Mouse (Mus musculus): Measurements from ENCODE around the gene Pim2. TPM values are rescaled to one million over a fixed set of nuclear protein-coding genes. Genes with fewer than 3 reads are reported as not detected.

Pim2 gene
- total RNA-seq (2014; rRNA removed; ENCODE audit: low replicate concordance): 3.1 and 15.9 TPM in 2 replicates
- polyA plus RNA-seq (2015; fragmentation: Nextera tagmentation; extraction: Ambion mirVana): 2.3 and 2.4 TPM in 2 replicates

DNA sequence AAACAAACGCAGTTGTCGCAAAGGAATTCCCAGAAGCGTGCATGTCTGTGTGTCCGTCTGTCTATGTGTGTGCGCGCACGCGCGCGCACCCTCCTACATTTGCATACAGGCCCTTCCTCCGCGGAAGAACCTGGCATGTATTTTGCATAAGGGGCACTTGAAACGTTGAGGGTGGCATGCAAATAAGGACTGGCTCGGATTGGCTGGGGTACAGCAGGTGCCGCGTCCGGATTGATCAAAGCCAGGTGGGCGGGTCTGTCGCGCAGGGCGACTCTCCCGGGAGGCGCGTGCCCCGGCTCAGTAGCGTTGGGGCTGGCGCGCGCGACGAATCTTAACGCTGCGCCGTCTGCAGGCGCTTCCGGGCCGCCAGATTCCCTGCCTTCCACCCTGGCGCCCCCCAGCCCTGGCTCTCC is at the start of gene Pim2:
Gene Pim2, plus strand, starts transcription at position 256 of the 413 bp plus-strand sequence.
- no peak for TF ChIP-seq CTCF (IDR thresholded peaks at IDR 0.05; ENCODE audit: low read depth)
- no peak for TF ChIP-seq EP300 (IDR thresholded peaks at IDR 0.05; ENCODE audit: low read depth)
- Histone ChIP-seq H3K27ac (ENCODE audit: low read depth) (no peak within 1 kb of the TSS), H3K9ac (replicated peaks; ENCODE audit: low read depth, low read length) (peak within 1 kb of the TSS; percentile 33), H3K9me3 (replicated peaks; ENCODE audit: control insufficient read depth, low read length) (no peaks in the 10 kb centered on the region), H3K4me3 (ENCODE audit: low read depth, low read length) (peak within 1 kb of the TSS; percentile 50), H3K4me1 (ENCODE audit: control insufficient read depth, insufficient read depth) (0 out of 2 replicates have a peak, but pooled peaks cover 5% of the 10 kb centered on the region), H3K36me3 (replicated peaks; ENCODE audit: control insufficient read depth, insufficient read depth, low read length) (peaks cover 13% of the 10 kb centered on the region; the same call in 1 of the 2 replicates), H3K4me2 (ENCODE audit: low read depth, low read length) (peak within 1 kb of the TSS; percentile 85), H3K27me3 (ENCODE audit: control insufficient read depth, insufficient read depth, low read length) (no peaks in the 10 kb centered on the region)
- 12% methylated on average over 37 of the region's 38 CpGs for WGBS
- peak; percentile 71 for DNase-seq (ENCODE audit: low spot score)
- peak; percentile 92 for ATAC-seq (ENCODE audit: insufficient read depth, low read depth)

DNA sequence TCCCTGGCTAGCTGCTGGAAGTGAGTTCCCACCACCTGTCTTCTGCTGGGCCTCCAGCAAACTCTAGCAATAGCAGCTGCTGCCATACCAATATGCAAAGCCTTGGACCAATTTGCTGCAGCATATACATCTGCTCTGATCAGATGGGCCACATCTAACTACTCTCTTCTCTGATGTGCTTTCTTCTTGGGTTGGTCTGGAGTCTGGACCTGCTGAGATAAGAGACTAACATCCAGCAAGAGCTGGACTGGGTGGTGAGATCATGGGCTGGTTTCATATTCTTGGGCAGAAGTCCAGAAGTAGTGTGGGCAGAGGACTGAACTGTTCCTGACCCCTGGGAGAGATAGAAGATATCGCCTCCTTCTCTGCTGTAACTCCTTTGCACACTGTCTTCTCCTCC is 40.9 kb upstream of the Pim2 start:
- no peak for DNase-seq (ENCODE audit: low spot score)
- TF ChIP-seq CTCF (IDR thresholded peaks at IDR 0.05; ENCODE audit: low read depth) (no peak), EP300 (IDR thresholded peaks at IDR 0.05; ENCODE audit: low read depth) (no peak)
- H3K4me3 ChIP-seq (ENCODE audit: low read depth, low read length): no peak overlapping the region

DNA sequence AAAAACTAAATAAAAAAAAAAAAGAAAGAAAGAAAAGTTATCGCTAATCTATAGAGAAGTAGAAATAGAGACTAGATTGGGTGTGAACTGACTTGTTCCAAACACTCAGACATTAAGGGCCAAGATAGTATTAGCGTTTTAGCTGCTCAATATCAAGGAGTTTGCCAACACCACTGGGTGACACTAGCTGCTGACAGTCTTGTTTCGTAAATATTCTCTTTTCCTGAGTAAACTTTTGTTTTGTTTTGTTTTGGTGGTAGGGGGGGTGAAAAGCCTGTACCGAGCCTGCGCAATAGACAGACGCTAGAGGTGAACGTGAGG is 37.3 kb upstream of the Pim2 start:
- Histone ChIP-seq H3K9ac (replicated peaks; ENCODE audit: low read depth, low read length) (0 out of 2 replicates have a peak overlapping the region, but pooled peaks have one; percentile 20), H3K4me2 (ENCODE audit: low read depth, low read length) (peak overlapping the region; percentile 56), H3K9me3 (replicated peaks; ENCODE audit: control insufficient read depth, low read length) (no peaks in the 10 kb centered on the region), H3K4me3 (ENCODE audit: low read depth, low read length) (peak overlapping the region; percentile 85), H3K4me1 (ENCODE audit: control insufficient read depth, insufficient read depth) (no peaks in the 10 kb centered on the region), H3K27me3 (ENCODE audit: control insufficient read depth, insufficient read depth, low read length) (no peaks in the 10 kb centered on the region), H3K27ac (ENCODE audit: low read depth) (peak overlapping the region; percentile 83), H3K36me3 (replicated peaks; ENCODE audit: control insufficient read depth, insufficient read depth, low read length) (no peaks in the 10 kb centered on the region)
- DNase-seq (ENCODE audit: low spot score) (no peak), ATAC-seq (ENCODE audit: insufficient read depth, low read depth) (no peak)
- TF ChIP-seq EP300 (IDR thresholded peaks at IDR 0.05; ENCODE audit: low read depth): no peak
- TF ChIP-seq CTCF (IDR thresholded peaks at IDR 0.05; ENCODE audit: low read depth): no peak
- 12% methylated on average over 7 of the region's 7 CpGs for WGBS

More for the DNA sequence above, 40.9 kb upstream of the Pim2 start:
- Histone ChIP-seq H3K9ac (replicated peaks; ENCODE audit: low read depth, low read length) (no peak overlapping the region), H3K4me1 (ENCODE audit: control insufficient read depth, insufficient read depth) (no peaks in the 10 kb centered on the region), H3K9me3 (replicated peaks; ENCODE audit: control insufficient read depth, low read length) (no peaks in the 10 kb centered on the region), H3K4me2 (ENCODE audit: low read depth, low read length) (no peak overlapping the region), H3K36me3 (replicated peaks; ENCODE audit: control insufficient read depth, insufficient read depth, low read length) (no peaks in the 10 kb centered on the region), H3K27ac (ENCODE audit: low read depth) (no peak overlapping the region), H3K27me3 (ENCODE audit: control insufficient read depth, insufficient read depth, low read length) (no peaks in the 10 kb centered on the region)
- ATAC-seq (ENCODE audit: insufficient read depth, low read depth): no peak
- WGBS: 67% methylated on average over 1 of the region's 1 CpGs

DNA sequence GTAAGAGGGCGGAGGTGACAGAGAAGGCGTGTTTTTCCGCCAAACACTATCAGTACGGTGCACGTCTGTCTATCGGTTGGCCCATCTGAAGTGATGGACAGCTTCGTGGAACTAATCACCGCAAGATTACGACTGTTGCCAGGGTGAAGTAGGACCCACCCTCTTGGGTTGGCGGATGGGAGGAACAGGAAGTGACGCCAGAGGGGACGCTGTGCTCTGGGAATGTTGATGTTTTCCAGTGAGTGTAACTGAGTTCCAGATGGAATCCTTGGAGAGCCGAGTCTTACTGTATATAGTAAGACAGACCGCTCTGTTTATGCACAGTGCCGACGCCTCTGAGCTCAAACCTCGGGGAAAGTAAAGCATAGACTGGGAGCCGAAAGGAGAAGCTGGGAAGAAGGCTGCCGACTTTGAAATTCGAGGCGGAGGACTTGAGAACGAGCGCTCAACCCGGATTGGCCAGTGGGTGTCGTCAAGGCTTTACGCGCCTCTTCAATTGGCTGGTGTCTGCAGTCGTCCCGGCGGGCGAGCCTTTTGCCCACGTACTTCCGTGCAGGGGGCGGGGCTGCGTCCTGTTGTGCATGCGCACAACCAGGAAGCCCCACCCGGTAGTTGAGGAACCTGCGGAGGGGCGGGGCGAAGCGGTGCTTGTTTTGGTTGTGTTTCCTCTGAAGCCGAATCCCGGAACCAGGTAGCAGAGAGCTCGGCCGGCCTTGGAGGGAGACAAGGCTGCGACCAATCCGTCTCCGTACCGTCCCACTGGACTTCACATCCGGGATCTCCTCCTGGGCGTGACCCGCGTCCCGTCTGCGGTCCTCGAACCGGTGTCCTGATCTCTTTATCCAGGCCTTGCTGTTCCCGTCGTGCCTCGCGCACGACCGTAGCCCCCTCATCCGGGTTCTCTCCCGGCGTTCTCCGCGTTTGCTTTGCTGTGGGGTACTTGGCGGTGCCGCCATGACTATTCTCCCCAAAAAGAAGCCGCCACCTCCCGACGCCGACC is 36.6 kb upstream of the Pim2 start, which contains the start of gene Otud5:
Gene Otud5, plus strand, starts transcription at position 202 of the 1,000 bp plus-strand sequence.
- peak within 1 kb of the TSS; percentile 74 for H3K4me2 ChIP-seq (ENCODE audit: low read depth, low read length)
- no peaks in the 10 kb centered on the region for H3K9me3 ChIP-seq (replicated peaks; ENCODE audit: control insufficient read depth, low read length)
- no peak for TF ChIP-seq CTCF (IDR thresholded peaks at IDR 0.05; ENCODE audit: low read depth)
- TF ChIP-seq EP300 (IDR thresholded peaks at IDR 0.05; ENCODE audit: low read depth): no peak
- DNase-seq (ENCODE audit: low spot score) (peak; percentile 92), ATAC-seq (ENCODE audit: insufficient read depth, low read depth) (peak; percentile 95)
- H3K36me3 ChIP-seq (replicated peaks; ENCODE audit: control insufficient read depth, insufficient read depth, low read length): no peaks in the 10 kb centered on the region
- peak within 1 kb of the TSS; percentile 85 for H3K4me3 ChIP-seq (ENCODE audit: low read depth, low read length)
- H3K27me3 ChIP-seq (ENCODE audit: control insufficient read depth, insufficient read depth, low read length): no peaks in the 10 kb centered on the region
- H3K4me1 ChIP-seq (ENCODE audit: control insufficient read depth, insufficient read depth): no peaks in the 10 kb centered on the region
- peak within 1 kb of the TSS; percentile 90 for H3K27ac ChIP-seq (ENCODE audit: low read depth)
- peak within 1 kb of the TSS; percentile 89 for H3K9ac ChIP-seq (replicated peaks; ENCODE audit: low read depth, low read length)
- 15% methylated on average over 70 of the region's 74 CpGs for WGBS

DNA sequence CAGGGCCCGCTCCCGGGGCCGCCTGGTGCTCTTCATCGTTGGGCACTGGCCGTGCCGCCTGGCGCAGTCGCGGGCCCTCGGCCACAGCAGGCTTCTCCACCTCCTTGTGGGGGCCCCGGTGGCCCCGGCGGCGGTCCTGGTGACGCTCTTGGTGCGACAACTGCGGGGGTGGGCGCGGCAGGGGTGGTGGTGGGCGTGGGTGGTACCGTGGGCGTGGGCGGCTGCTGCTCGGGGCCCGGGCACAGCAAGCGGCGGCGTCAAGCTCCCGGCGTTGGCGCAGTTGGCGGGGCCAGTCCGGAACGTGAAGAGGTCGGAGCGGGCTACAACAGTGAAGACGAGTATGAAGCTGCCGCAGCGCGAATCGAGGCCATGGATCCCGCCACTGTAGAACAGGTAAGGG is 35.7 kb upstream of the Pim2 start:
- Histone ChIP-seq H3K9ac (replicated peaks; ENCODE audit: low read depth, low read length) (peak overlapping the region; percentile 89), H3K27me3 (ENCODE audit: control insufficient read depth, insufficient read depth, low read length) (no peaks in the 10 kb centered on the region), H3K9me3 (replicated peaks; ENCODE audit: control insufficient read depth, low read length) (no peaks in the 10 kb centered on the region), H3K4me1 (ENCODE audit: control insufficient read depth, insufficient read depth) (no peaks in the 10 kb centered on the region), H3K4me3 (ENCODE audit: low read depth, low read length) (peak overlapping the region; percentile 85), H3K36me3 (replicated peaks; ENCODE audit: control insufficient read depth, insufficient read depth, low read length) (no peaks in the 10 kb centered on the region), H3K4me2 (ENCODE audit: low read depth, low read length) (peak overlapping the region; percentile 74), H3K27ac (ENCODE audit: low read depth) (peak overlapping the region; percentile 90)
- TF ChIP-seq EP300 (IDR thresholded peaks at IDR 0.05; ENCODE audit: low read depth) (no peak), CTCF (IDR thresholded peaks at IDR 0.05; ENCODE audit: low read depth) (no peak)
- ATAC-seq (ENCODE audit: insufficient read depth, low read depth): no peak
- no peak for DNase-seq (ENCODE audit: low spot score)
- 14% methylated on average over 31 of the region's 42 CpGs for WGBS

All from heart, postnatal 0 days (tissue).